Mouse (Mus musculus) hindbrain, embryonic 10.5 days (tissue): ENCODE data around the gene Havcr1. TPM values are rescaled to one million over a fixed set of nuclear protein-coding genes. Genes with fewer than 3 reads are reported as not detected.
A peak's percentile ranks its signal among the peaks of the same experiment; 100 is the strongest.
"Not testable (repeated sequence)": the region's sequence is repeated elsewhere in the genome, so short reads cannot be mapped to it uniquely, and the experiment has no call there.

Experiments
- DNase-seq: peaks from one replicate; pipeline ENCODE4 v3.0.0-alpha.2; 2017; ENCODE audit warnings: low spot score
- H3K27ac ChIP-seq: fragments of 300-500 bp; sonication (generic); 2 replicates; pipeline ENCODE4 v1.5.1; 2016; ENCODE audit warnings: mild to moderate bottlenecking, moderate library complexity
- H3K27me3 ChIP-seq: fragments of 300-500 bp; sonication (generic); 2 replicates; pipeline ENCODE4 v1.6.1; 2016; ENCODE audit warnings: mild to moderate bottlenecking; ENCODE audit not compliant: poor library complexity, insufficient read depth, severe bottlenecking
- H3K36me3 ChIP-seq: fragments of 300-500 bp; sonication (generic); 2 replicates; pipeline ENCODE4 v1.6.1; 2016; ENCODE audit warnings: mild to moderate bottlenecking, moderate library complexity
- H3K4me1 ChIP-seq: fragments of 300-500 bp; sonication (generic); replicated peaks from 2 replicates; pipeline ENCODE4 v1.6.1; 2016; ENCODE audit warnings: mild to moderate bottlenecking
- H3K4me3 ChIP-seq: fragments of 300-500 bp; sonication (generic); 2 replicates; pipeline ENCODE4 v1.5.1; 2016; ENCODE audit warnings: mild to moderate bottlenecking, moderate library complexity
- H3K9me3 ChIP-seq: fragments of 300-500 bp; sonication (generic); 2 replicates; pipeline ENCODE4 v1.6.1; 2016; ENCODE audit warnings: mild to moderate bottlenecking, moderate library complexity
- WGBS: fragments of 180-500 bp; shearing (Covaris S2); methylation state at CpG from one replicate; pipeline ENCODE4 v1.1.7; 2016; 5-methylcytosine and 5-hydroxymethylcytosine counted together
- polyA plus RNA-seq: library from polyadenylated mRNA; unstranded; fragments of >200 nt; fragmentation: Nextera tagmentation; extraction: Ambion mirVana; gene quantifications from 2 replicates; pipeline ENCODE4 v1.2.1, GENCODE M21; 2016

Havcr1 gene
- polyA plus RNA-seq, result 0.13 TPM in 1 of 2 replicates, not detected in the other

DNA sequence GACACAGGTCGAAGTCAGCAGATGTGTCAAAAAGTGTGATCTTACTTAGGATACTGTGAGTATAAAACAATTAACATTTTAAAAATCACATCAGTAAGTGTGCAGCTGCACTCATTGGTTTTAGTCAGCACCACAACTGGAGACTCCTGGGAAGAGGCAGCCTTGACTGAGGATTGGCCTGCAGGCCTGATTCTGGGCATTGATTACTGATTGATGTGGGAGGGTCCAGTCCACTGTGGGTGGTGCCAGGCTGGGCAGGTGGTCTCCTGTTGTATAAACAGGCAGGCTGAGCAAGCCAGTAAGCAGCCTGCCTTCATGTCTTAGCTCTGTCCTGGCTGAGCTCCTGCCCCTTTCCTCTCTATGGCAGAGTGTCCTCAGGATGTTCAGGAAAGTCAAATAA, at the start of gene Havcr1:
Gene Havcr1 (plus strand): TSS at position 5 of the 400 bp plus-strand sequence.
- 95% methylated on average over 1 of the region's 1 CpGs for WGBS
- not testable (repeated sequence) for H3K4me1 ChIP-seq, H3K4me3 ChIP-seq, H3K9me3 ChIP-seq, H3K27ac ChIP-seq, H3K27me3 ChIP-seq, H3K36me3 ChIP-seq, DNase-seq

DNA sequence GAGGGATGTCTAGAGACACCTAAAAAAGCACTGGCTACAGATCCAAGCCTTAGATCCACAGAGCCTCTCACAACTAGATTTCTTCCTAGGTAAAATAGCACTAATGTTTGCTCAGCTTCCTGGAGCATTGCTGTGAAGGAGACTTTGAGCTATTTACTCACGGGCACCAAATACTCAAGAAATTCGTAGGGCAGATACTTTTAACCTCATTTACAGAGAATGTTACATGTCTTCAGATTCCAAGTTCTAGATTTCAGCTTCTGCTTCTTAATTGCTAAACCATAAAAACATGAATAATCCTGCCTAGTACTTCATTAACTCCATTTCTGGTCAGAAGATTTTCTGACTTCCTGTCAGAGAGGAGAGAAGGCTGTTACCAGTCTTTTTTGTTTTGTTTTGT, 44.7 kb upstream of the Havcr1 start:
- no peaks in the 10 kb centered on the region for H3K27me3 ChIP-seq
- WGBS, result 84% methylated on average over 2 of the region's 2 CpGs

DNA sequence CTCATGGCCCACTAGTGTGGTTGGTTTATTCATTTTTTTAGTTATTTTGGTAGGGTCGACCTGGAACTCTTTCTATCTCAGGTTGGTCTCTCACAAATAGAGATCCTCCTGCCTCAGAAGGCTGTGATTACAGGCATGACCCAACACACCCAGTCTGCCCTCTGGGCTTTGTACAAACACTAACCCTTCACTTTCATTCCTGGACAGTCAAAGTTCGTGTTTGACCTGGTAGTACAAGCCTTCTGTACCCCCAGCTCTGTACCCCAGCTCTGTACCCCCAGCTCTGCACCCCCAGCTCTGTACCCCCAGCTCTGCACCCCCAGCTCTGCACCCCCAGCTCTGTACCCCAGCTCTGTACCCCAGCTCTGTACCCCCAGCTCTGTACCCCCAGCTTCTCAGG, 39.0 kb upstream of the Havcr1 start:
- not testable (repeated sequence) for H3K4me3 ChIP-seq, DNase-seq, H3K4me1 ChIP-seq, H3K27me3 ChIP-seq, H3K27ac ChIP-seq, H3K9me3 ChIP-seq, H3K36me3 ChIP-seq
- WGBS, result 85% methylated on average over 2 of the region's 2 CpGs

More for the DNA sequence above, 44.7 kb upstream of the Havcr1 start:
- H3K36me3 ChIP-seq, result no peaks in the 10 kb centered on the region
- H3K27ac ChIP-seq, result no peak overlapping the region
- no peak for DNase-seq
- no peaks in the 10 kb centered on the region for H3K4me1 ChIP-seq
- H3K9me3 ChIP-seq, result no peaks in the 10 kb centered on the region
- H3K4me3 ChIP-seq, result no peak overlapping the region

DNA sequence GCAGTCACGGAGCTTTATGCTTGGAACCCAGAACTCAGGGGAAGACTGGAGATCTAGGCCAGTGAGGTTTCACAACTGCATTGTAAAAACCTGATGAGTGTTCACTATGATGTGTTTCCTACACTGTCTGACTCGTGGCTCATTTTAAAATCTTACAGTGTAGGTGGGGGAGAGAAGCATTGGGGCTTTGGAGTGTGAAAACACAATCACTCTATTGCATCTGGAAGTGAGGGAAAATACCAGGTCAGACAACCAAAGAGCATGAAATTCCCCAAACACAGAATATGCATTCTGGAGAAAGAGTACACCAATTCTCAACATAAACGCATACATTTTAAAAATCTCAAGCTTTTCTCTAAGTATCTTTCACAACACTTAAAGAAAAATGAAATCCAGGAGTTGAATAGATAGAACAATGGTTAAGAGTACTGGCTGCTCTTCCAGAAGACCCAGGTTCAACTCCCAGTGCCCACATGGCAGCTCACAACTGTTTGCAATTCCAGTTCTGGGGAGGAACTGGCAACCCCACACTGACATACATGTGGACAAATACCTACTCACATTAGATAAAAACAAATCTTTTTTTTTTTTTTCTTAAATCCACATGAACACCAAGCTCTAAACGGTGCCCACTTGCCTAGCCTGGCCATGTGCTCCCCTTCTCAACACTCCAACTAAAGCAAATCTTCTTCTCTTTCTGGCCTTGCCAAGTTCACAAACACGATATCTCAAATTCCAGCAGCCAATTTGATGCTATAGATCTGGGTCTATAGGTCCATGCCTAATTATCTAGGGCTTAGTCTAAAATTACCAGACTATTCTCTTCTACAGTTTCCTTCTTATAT, 37.2 kb upstream of the Havcr1 start:
- no peaks in the 10 kb centered on the region for H3K9me3 ChIP-seq
- H3K27me3 ChIP-seq, result no peaks in the 10 kb centered on the region
- no peaks in the 10 kb centered on the region for H3K4me1 ChIP-seq
- 84% methylated on average over 5 of the region's 5 CpGs for WGBS
- H3K27ac ChIP-seq, result no peak overlapping the region
- H3K4me3 ChIP-seq, result no peak overlapping the region
- H3K36me3 ChIP-seq, result no peaks in the 10 kb centered on the region
- DNase-seq, result no peak

- DNase-seq, result no peak
- WGBS, result 90% methylated on average over 6 of the region's 6 CpGs
- Histone ChIP-seq H3K27me3 (no peaks in the 10 kb centered on the region), H3K4me1 (no peaks in the 10 kb centered on the region), H3K4me3 (no peak overlapping the region), H3K9me3 (no peaks in the 10 kb centered on the region), H3K36me3 (no peaks in the 10 kb centered on the region), H3K27ac (no peak overlapping the region)
Observed at GRCm38 (mm10) chr11:46698278-46698655, 36.6 kb upstream of the Havcr1 start.

GRCm38 (mm10) chr11:46698830-46699229, 36.0 kb upstream of the Havcr1 start:
- Histone ChIP-seq H3K4me1 (no peaks in the 10 kb centered on the region), H3K9me3 (no peaks in the 10 kb centered on the region), H3K36me3 (no peaks in the 10 kb centered on the region), H3K27ac (no peak overlapping the region), H3K27me3 (no peaks in the 10 kb centered on the region), H3K4me3 (no peak overlapping the region)
- DNase-seq, result no peak
- 89% methylated on average over 5 of the region's 5 CpGs for WGBS

- Histone ChIP-seq H3K27ac (no peak within 1 kb of the TSS), H3K9me3 (no peaks in the 10 kb centered on the region), H3K27me3 (no peaks in the 10 kb centered on the region), H3K4me1 (no peaks in the 10 kb centered on the region), H3K36me3 (no peaks in the 10 kb centered on the region), H3K4me3 (no peak within 1 kb of the TSS)
- 81% methylated on average over 6 of the region's 6 CpGs for WGBS
- DNase-seq, result no peak
Observed at GRCm38 (mm10) chr11:46706664-46707356, 28.1 kb upstream of the Havcr1 start, which contains the start of gene Timd2. Gene Timd2, minus strand, starts transcription at chr11:46707061.

GRCm38 (mm10) chr11:46731541-46732070, 3.3 kb upstream of the Havcr1 start:
- no peak overlapping the region for H3K4me3 ChIP-seq
- no peaks in the 10 kb centered on the region for H3K4me1 ChIP-seq
- H3K36me3 ChIP-seq, result no peaks in the 10 kb centered on the region
- H3K9me3 ChIP-seq, result no peaks in the 10 kb centered on the region
- 89% methylated on average over 11 of the region's 11 CpGs for WGBS
- DNase-seq, result no peak
- H3K27ac ChIP-seq, result no peak overlapping the region
- H3K27me3 ChIP-seq, result no peaks in the 10 kb centered on the region

GRCm38 (mm10) chr11:46733242-46733789, 1.6 kb upstream of the Havcr1 start:
- H3K27ac ChIP-seq, result no peak overlapping the region
- no peak overlapping the region for H3K4me3 ChIP-seq
- no peaks in the 10 kb centered on the region for H3K4me1 ChIP-seq
- no peaks in the 10 kb centered on the region for H3K9me3 ChIP-seq
- WGBS, result 64% methylated on average over 6 of the region's 6 CpGs
- H3K27me3 ChIP-seq, result no peaks in the 10 kb centered on the region
- DNase-seq, result peak; percentile 6
- no peaks in the 10 kb centered on the region for H3K36me3 ChIP-seq

- WGBS, result 66% methylated on average over 1 of the region's 1 CpGs
- Histone ChIP-seq H3K27me3 (no peaks in the 10 kb centered on the region), H3K36me3 (no peaks in the 10 kb centered on the region), H3K4me3 (no peak overlapping the region), H3K27ac (no peak overlapping the region), H3K9me3 (no peaks in the 10 kb centered on the region), H3K4me1 (no peaks in the 10 kb centered on the region)
- no peak for DNase-seq
Observed at GRCm38 (mm10) chr11:46734617-46735016, 263 bp upstream of the Havcr1 start.

DNA sequence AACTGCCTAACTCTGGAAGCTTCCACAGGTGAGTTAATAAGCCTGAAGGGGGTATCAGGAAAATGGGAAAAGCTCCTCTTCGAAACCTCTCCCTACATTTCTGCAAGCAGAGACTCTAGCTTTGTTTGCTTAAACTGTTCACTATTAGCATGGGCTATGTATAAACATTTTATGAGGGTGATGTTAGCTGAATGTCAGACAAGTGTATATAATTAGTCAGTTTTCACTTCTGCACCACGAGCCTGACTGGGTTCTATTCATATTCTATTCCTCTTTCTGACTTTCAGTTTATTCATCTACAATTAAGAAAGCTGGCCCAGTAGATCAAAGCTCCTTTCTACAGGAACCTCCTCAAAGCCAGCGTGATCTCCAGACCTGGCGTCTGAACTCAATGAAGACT, 4.6 kb downstream of the Havcr1 start:
- no peak for DNase-seq
- Histone ChIP-seq H3K27ac (no peak overlapping the region), H3K36me3 (no peaks in the 10 kb centered on the region), H3K4me1 (no peaks in the 10 kb centered on the region), H3K4me3 (no peak overlapping the region), H3K9me3 (no peaks in the 10 kb centered on the region), H3K27me3 (no peaks in the 10 kb centered on the region)
- 90% methylated on average over 4 of the region's 4 CpGs for WGBS

- Histone ChIP-seq H3K4me3 (no peak overlapping the region), H3K36me3 (no peaks in the 10 kb centered on the region), H3K9me3 (no peaks in the 10 kb centered on the region), H3K27ac (no peak overlapping the region), H3K4me1 (no peaks in the 10 kb centered on the region), H3K27me3 (no peaks in the 10 kb centered on the region)
- DNase-seq, result no peak
- WGBS, result 83% methylated on average over 4 of the region's 4 CpGs
Observed at GRCm38 (mm10) chr11:46740886-46741285, 6.0 kb downstream of the Havcr1 start.

DNA sequence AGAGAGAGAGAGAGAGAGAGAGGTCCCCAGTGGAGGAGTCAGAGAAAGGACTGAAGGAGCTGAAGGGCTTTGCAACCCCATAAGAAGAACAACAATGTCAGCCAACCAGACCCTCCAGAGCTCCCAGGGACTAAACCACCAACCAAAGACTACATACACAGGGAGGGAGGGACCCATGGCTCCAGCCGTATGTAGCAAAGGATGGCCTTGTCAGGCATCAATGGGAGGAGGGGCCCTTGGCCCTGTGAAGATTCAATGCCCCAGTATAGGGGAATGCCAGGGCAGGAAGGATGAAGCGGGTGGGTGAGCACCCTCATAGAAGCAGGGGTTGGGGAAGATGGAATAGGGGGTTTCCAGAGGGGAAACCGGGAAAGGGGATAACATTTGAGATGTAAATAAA, 6.8 kb downstream of the Havcr1 start:
- Histone ChIP-seq H3K9me3 (no peaks in the 10 kb centered on the region), H3K4me3 (no peak overlapping the region), H3K27ac (no peak overlapping the region), H3K4me1 (no peaks in the 10 kb centered on the region), H3K27me3 (no peaks in the 10 kb centered on the region), H3K36me3 (no peaks in the 10 kb centered on the region)
- 78% methylated on average over 3 of the region's 3 CpGs for WGBS
- no peak for DNase-seq
